Mouse (Mus musculus) heart, postnatal 36 days (tissue): ENCODE measurements around the gene Hexb. TPM values are rescaled to one million over a fixed set of nuclear protein-coding genes. Genes with fewer than 3 reads are reported as not detected.

Experiments used
- DNase-seq, 2 experiments: peaks; one replicate each; pipeline ENCODE4 v3.0.0; 2021 to 2022
- intact Hi-C: fragments of 180-260 bp; cut with DNase I; formaldehyde crosslinking; loops from one replicate; pipeline ENCODE4 v1.15.1; 2025
- total RNA-seq, 2 experiments: library from RNA; stranded (reverse); gene quantifications; 2 replicates each; pipeline ENCODE4 v1.2.3; 2021

The Hexb gene
- total RNA-seq, 2 experiments from 2014 or later = 24.8 to 28.0 TPM

GRCm38 (mm10) chr13:97227795-97228194, 29.6 kb upstream of the Hexb start:
- intact Hi-C loops = no loop called here
- DNase-seq = no peak

- intact Hi-C loops = no loop called here
- no peak for DNase-seq
Observed at GRCm38 (mm10) chr13:97225130-97225529, 27.0 kb upstream of the Hexb start.

- intact Hi-C loops = no loop called here
Observed at GRCm38 (mm10) chr13:97224341-97224982, 26.3 kb upstream of the Hexb start.

GRCm38 (mm10) chr13:97223856-97224255, 25.7 kb upstream of the Hexb start:
- intact Hi-C loops = no loop called here
- DNase-seq = no peak

More at GRCm38 (mm10) chr13:97224341-97224982, 26.3 kb upstream of the Hexb start:
- no peak for DNase-seq

GRCm38 (mm10) chr13:97220022-97220421, 21.9 kb upstream of the Hexb start:
- DNase-seq = no peak
- intact Hi-C loops = no loop called here

GRCm38 (mm10) chr13:97216196-97216595, 18.0 kb upstream of the Hexb start:
- intact Hi-C loops = no loop called here
- DNase-seq = no peak

- no peak for DNase-seq
- intact Hi-C loops = no loop called here
Observed at GRCm38 (mm10) chr13:97215563-97215962, 17.4 kb upstream of the Hexb start.

- intact Hi-C loops = no loop called here
Observed at GRCm38 (mm10) chr13:97214583-97215268, 16.6 kb upstream of the Hexb start.

GRCm38 (mm10) chr13:97208500-97209010, 10.4 kb upstream of the Hexb start:
- intact Hi-C loops = no loop called here
- DNase-seq = no peak

More at GRCm38 (mm10) chr13:97214583-97215268, 16.6 kb upstream of the Hexb start:
- no peak for DNase-seq

- intact Hi-C loops = no loop called here
- no peak for DNase-seq
Observed at GRCm38 (mm10) chr13:97208112-97208478, 9.9 kb upstream of the Hexb start.

- DNase-seq = no peak
- intact Hi-C loops = no loop called here
Observed at GRCm38 (mm10) chr13:97207472-97208111, 9.4 kb upstream of the Hexb start.

- DNase-seq = no peak
- intact Hi-C loops = no loop called here
Observed at GRCm38 (mm10) chr13:97206046-97206445, 7.9 kb upstream of the Hexb start.

GRCm38 (mm10) chr13:97205052-97205701, 7.0 kb upstream of the Hexb start:
- DNase-seq = peak; percentile 87 to 88
- intact Hi-C loops = no loop called here

- intact Hi-C loops = no loop called here
- no peak for DNase-seq
Observed at GRCm38 (mm10) chr13:97201896-97202295, 3.7 kb upstream of the Hexb start.

GRCm38 (mm10) chr13:97201076-97201475, 2.9 kb upstream of the Hexb start:
- intact Hi-C loops = no loop called here
- DNase-seq = no peak

- intact Hi-C loops = loop anchor here (10.0 kb wide), 1 partner anchor 1066 kb away; the partner anchor contains the start of genes Ankra2 and Utp15
- DNase-seq = no peak
Observed at GRCm38 (mm10) chr13:97199123-97199522, 966 bp upstream of the Hexb start.

GRCm38 (mm10) chr13:97196925-97197218, 1.3 kb downstream of the Hexb start:
- DNase-seq = no peak
- intact Hi-C loops = loop anchor here (10.0 kb wide), 1 partner anchor 1068 kb away; the partner anchor contains the start of genes Ankra2 and Utp15

GRCm38 (mm10) chr13:97196186-97196924, 1.8 kb downstream of the Hexb start:
- intact Hi-C loops = loop anchor here (10.0 kb wide), 1 partner anchor 1068 kb away; the partner anchor contains the start of genes Ankra2 and Utp15
- DNase-seq = no peak

- peak; percentile 70 to 74 for DNase-seq
- intact Hi-C loops = loop anchor here (10.0 kb wide), 1 partner anchor 1071 kb away; the partner anchor contains the start of genes Ankra2 and Utp15
Observed at GRCm38 (mm10) chr13:97193420-97193819, 4.7 kb downstream of the Hexb start.

GRCm38 (mm10) chr13:97192649-97193048, 5.5 kb downstream of the Hexb start:
- intact Hi-C loops = loop anchor here (10.0 kb wide), 1 partner anchor 1072 kb away; the partner anchor contains the start of genes Ankra2 and Utp15
- DNase-seq = no peak
